ENCODE assay signal across 15 mouse cellular contexts in the genomic region with DNA sequence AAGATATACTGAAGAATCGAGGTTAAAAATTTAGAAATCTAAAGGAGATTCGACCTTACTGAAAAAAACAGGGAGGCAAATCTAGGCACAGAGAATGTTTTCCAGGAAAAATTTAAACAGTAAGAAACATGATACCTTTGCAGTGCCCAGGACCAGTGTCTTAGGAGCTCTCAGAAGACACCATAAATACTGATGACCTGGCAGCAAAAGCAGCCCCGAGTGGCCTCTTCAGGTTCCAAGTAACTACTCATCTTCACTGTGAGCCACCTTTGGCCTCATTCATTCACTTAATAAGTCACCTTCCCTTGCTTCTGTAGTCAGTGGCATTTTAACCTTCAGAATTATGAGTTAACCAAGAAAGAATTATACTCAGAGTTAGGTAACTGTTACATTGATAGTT.
"Had no signal": no experiment of that assay in that cellular context is flagged by ENCODE, and none has a peak within 500 bp of the region (broad histone marks: within the 10 kb centered on the region; RNA-seq: fewer than 3 reads in every experiment).

No protein-coding gene starts in this region.

- H3K4me1 ChIP-seq: intestine, embryonic 15.5 days; limb, embryonic 15.5 days; liver, embryonic 12.5 days; midbrain, embryonic 15.5 days; neural tube, embryonic 12.5 days had no signal

- H3K27me3 ChIP-seq: intestine, embryonic 15.5 days; limb, embryonic 15.5 days; liver, embryonic 12.5 days; midbrain, embryonic 15.5 days; neural tube, embryonic 12.5 days had no signal

- DNase-seq: lung, embryonic 14.5 days; lung, postnatal 10 days; lung, postnatal 4 days; retina, postnatal 1 day; right cerebral cortex, postnatal 4 days; spleen, adult 18-20 months; thymus, adult 2 months; thymus, postnatal 4 days had no signal

- H3K36me3 ChIP-seq: intestine, embryonic 15.5 days; limb, embryonic 15.5 days; liver, embryonic 12.5 days; midbrain, embryonic 15.5 days; neural tube, embryonic 12.5 days had no signal

- H3K4me3 ChIP-seq: intestine, embryonic 15.5 days; left cerebral cortex, adult 2 months; limb, embryonic 15.5 days; liver, embryonic 12.5 days; midbrain, embryonic 15.5 days; neural tube, embryonic 12.5 days had no signal

- H3K27ac ChIP-seq: intestine, embryonic 15.5 days; left cerebral cortex, adult 2 months; limb, embryonic 15.5 days; liver, embryonic 12.5 days; midbrain, embryonic 15.5 days; neural tube, embryonic 12.5 days had no signal

- H3K9ac ChIP-seq: intestine, embryonic 15.5 days; limb, embryonic 15.5 days; liver, embryonic 12.5 days; lung, embryonic 14.5 days; midbrain, embryonic 15.5 days; neural tube, embryonic 12.5 days had no signal

- H3K4me2 ChIP-seq: intestine, embryonic 15.5 days; limb, embryonic 15.5 days; liver, embryonic 12.5 days; lung, embryonic 14.5 days; midbrain, embryonic 11.5 days; midbrain, embryonic 15.5 days; neural tube, embryonic 12.5 days had no signal

- ATAC-seq: intestine, embryonic 15.5 days; liver, embryonic 12.5 days; midbrain, embryonic 15.5 days had no signal

- H3K9me3 ChIP-seq: intestine, embryonic 15.5 days; limb, embryonic 15.5 days; liver, embryonic 12.5 days; midbrain, embryonic 15.5 days; neural tube, embryonic 12.5 days had no signal
